8 mouse cellular contexts compared by ENCODE assay signal in genomic region chr7:29169231-29170065, GRCm38 (mm10). TPM values are rescaled to one million over a fixed set of nuclear protein-coding genes. Genes with fewer than 3 reads are reported as not detected.
DNase-seq lines count a peak whose midpoint lies in the region; ATAC-seq lines count a peak whose summit lies in the region.

No protein-coding gene starts in this region.

- H3K27ac ChIP-seq in hindbrain, embryonic 14.5 days = peak overlapping the region; percentile 72

- WGBS in hindbrain, embryonic 14.5 days = 1% methylated on average over 33 of the region's 39 CpGs

- peak; percentile 81 for ATAC-seq in hindbrain, embryonic 14.5 days (ENCODE audit: low FRiP score)
- no peak for ATAC-seq in erythroid progenitor cell, adult 5-6 weeks (replicated peaks; ENCODE audit: low FRiP score, poor library complexity, severe bottlenecking)

- H3K4me1 ChIP-seq in hindbrain, embryonic 14.5 days (replicated peaks; ENCODE audit: control insufficient read depth, insufficient read depth, low read length) = peaks cover 22% of the 10 kb centered on the region

- H3K4me2 ChIP-seq in hindbrain, embryonic 14.5 days (replicated peaks) = peak overlapping the region; percentile 57

- peak overlapping the region; percentile 47 for H3K4me3 ChIP-seq in hindbrain, embryonic 14.5 days (replicated peaks; ENCODE audit: low read length)

- peaks cover 31% of the 10 kb centered on the region for H3K36me3 ChIP-seq in hindbrain, embryonic 14.5 days (replicated peaks; ENCODE audit: control insufficient read depth, insufficient read depth)

- no peaks in the 10 kb centered on the region for H3K9me3 ChIP-seq in hindbrain, embryonic 14.5 days (ENCODE audit: control insufficient read depth, low read length)

- DNase-seq in adrenal gland, adult 2 months = peak; percentile 90
- DNase-seq in cerebellum, postnatal 36 days = peak; percentile 81 to 82
- DNase-seq in gastrocnemius, adult 18-20 months (ENCODE audit: low spot score) = peak; percentile 82
- peak; percentile 80 for DNase-seq in hindbrain, embryonic 14.5 days (ENCODE audit: low spot score)
- DNase-seq in layer of hippocampus, postnatal 36 days = peak; percentile 80 to 81
- DNase-seq in lung, postnatal 14 days = peak; percentile 70
- peak; percentile 87 for DNase-seq in retina, postnatal 1 day

- H3K9ac ChIP-seq in hindbrain, embryonic 14.5 days = peak overlapping the region; percentile 57

- H3K27me3 ChIP-seq in hindbrain, embryonic 14.5 days (ENCODE audit: control insufficient read depth, insufficient read depth, low read length) = peaks cover 40% of the 10 kb centered on the region

RNA-seq across cellular contexts. Expression of gene Ggn, which starts 0.6 kb away (rescaled TPM):
- total RNA-seq in adrenal gland, adult 2 months (2021) = 1 to 10 TPM; 1.1 to 1.7 TPM
- 3.0 and 3.8 TPM in 2 replicates for polyA plus RNA-seq in adrenal gland, adult 2 months (2012; rRNA removed)
- under 1 TPM; 0.27 to 0.33 TPM for total RNA-seq in gastrocnemius, adult 18-20 months (2021)
- 0.36 and 1.0 TPM in 2 replicates for polyA plus RNA-seq in hindbrain, embryonic 14.5 days (2014; fragmentation: Nextera tagmentation; extraction: Ambion mirVana)
- total RNA-seq in layer of hippocampus, postnatal 36 days (2021) = under 1 TPM; 0.76 to 0.77 TPM
- total RNA-seq in erythroid progenitor cell, adult 5-6 weeks (2015; ENCODE audit: low replicate concordance) = not detected in 2 replicates
- total RNA-seq in erythroid progenitor cell, adult 5-6 weeks (2017; ENCODE audit: low replicate concordance) = not detected in 2 replicates

RNA-seq across cellular contexts. Expression of gene Spred3, which starts 0.8 kb away (rescaled TPM):
- 1 to 10 TPM; 5.2 to 7.4 TPM for total RNA-seq in adrenal gland, adult 2 months (2021)
- polyA plus RNA-seq in adrenal gland, adult 2 months (2012; rRNA removed) = 14.4 and 18.0 TPM in 2 replicates
- total RNA-seq in gastrocnemius, adult 18-20 months (2021) = 1 to 10 TPM; 1.9 to 3.1 TPM
- 10.3 and 10.5 TPM in 2 replicates for polyA plus RNA-seq in hindbrain, embryonic 14.5 days (2014; fragmentation: Nextera tagmentation; extraction: Ambion mirVana)
- 10 to 100 TPM; 45.3 to 51.0 TPM for total RNA-seq in layer of hippocampus, postnatal 36 days (2021)
- total RNA-seq in erythroid progenitor cell, adult 5-6 weeks (2015; ENCODE audit: low replicate concordance) = 0.72 and 3.4 TPM in 2 replicates
- 1.3 and 3.0 TPM in 2 replicates for total RNA-seq in erythroid progenitor cell, adult 5-6 weeks (2017; ENCODE audit: low replicate concordance)

RNA-seq across cellular contexts. Expression of gene Psmd8, which starts 11.1 kb away (rescaled TPM):
- 100 to 1,000 TPM; 194 to 223 TPM for total RNA-seq in adrenal gland, adult 2 months (2021)
- polyA plus RNA-seq in adrenal gland, adult 2 months (2012; rRNA removed) = 102 and 114 TPM in 2 replicates
- 100 to 1,000 TPM; 202 to 256 TPM for total RNA-seq in gastrocnemius, adult 18-20 months (2021)
- 295 and 302 TPM in 2 replicates for polyA plus RNA-seq in hindbrain, embryonic 14.5 days (2014; fragmentation: Nextera tagmentation; extraction: Ambion mirVana)
- 100 to 1,000 TPM; 136 to 154 TPM for total RNA-seq in layer of hippocampus, postnatal 36 days (2021)
- 85.4 and 103 TPM in 2 replicates for total RNA-seq in erythroid progenitor cell, adult 5-6 weeks (2015; ENCODE audit: low replicate concordance)
- total RNA-seq in erythroid progenitor cell, adult 5-6 weeks (2017; ENCODE audit: low replicate concordance) = 66.3 and 68.3 TPM in 2 replicates

RNA-seq across cellular contexts. Expression of gene Fam98c, which starts 13.4 kb away (rescaled TPM):
- total RNA-seq in adrenal gland, adult 2 months (2021) = 10 to 100 TPM in 1 of 2 experiments, 1 to 10 TPM in 1; 9.7 to 12.1 TPM
- polyA plus RNA-seq in adrenal gland, adult 2 months (2012; rRNA removed) = 35.2 and 43.4 TPM in 2 replicates
- 1 to 10 TPM; 9.1 to 9.4 TPM for total RNA-seq in gastrocnemius, adult 18-20 months (2021)
- polyA plus RNA-seq in hindbrain, embryonic 14.5 days (2014; fragmentation: Nextera tagmentation; extraction: Ambion mirVana) = 25.8 and 32.8 TPM in 2 replicates
- 10 to 100 TPM; 30.0 to 32.1 TPM for total RNA-seq in layer of hippocampus, postnatal 36 days (2021)
- 6.3 and 13.3 TPM in 2 replicates for total RNA-seq in erythroid progenitor cell, adult 5-6 weeks (2015; ENCODE audit: low replicate concordance)
- total RNA-seq in erythroid progenitor cell, adult 5-6 weeks (2017; ENCODE audit: low replicate concordance) = 2.2 and 2.7 TPM in 2 replicates

RNA-seq across cellular contexts. Expression of gene Rasgrp4, which starts 34.8 kb away (rescaled TPM):
- 1 to 10 TPM; 1.2 to 1.5 TPM for total RNA-seq in adrenal gland, adult 2 months (2021)
- 3.2 and 3.9 TPM in 2 replicates for polyA plus RNA-seq in adrenal gland, adult 2 months (2012; rRNA removed)
- total RNA-seq in gastrocnemius, adult 18-20 months (2021) = under 1 TPM; 0.52 to 0.62 TPM
- polyA plus RNA-seq in hindbrain, embryonic 14.5 days (2014; fragmentation: Nextera tagmentation; extraction: Ambion mirVana) = 0.91 and 1.1 TPM in 2 replicates
- total RNA-seq in layer of hippocampus, postnatal 36 days (2021) = 1 to 10 TPM; 1.1 to 1.7 TPM
- total RNA-seq in erythroid progenitor cell, adult 5-6 weeks (2015; ENCODE audit: low replicate concordance) = 3.4 and 7.2 TPM in 2 replicates
- total RNA-seq in erythroid progenitor cell, adult 5-6 weeks (2017; ENCODE audit: low replicate concordance) = 1.9 and 3.5 TPM in 2 replicates

Comparison
In these comparisons a context has a peak if more than half of its experiments do, and no peak if none do; other contexts are left out.
1. RNA of gene Spred3, which starts 0.8 kb away (total RNA-seq): 45.3 to 51.0 TPM in layer of hippocampus, postnatal 36 days; 5.2 to 7.4 TPM in adrenal gland, adult 2 months, 0.72 to 3.4 TPM in erythroid progenitor cell, adult 5-6 weeks and 1.9 to 3.1 TPM in gastrocnemius, adult 18-20 months; every median in the first group is over 4 times any median in the second.
2. Peak in every context shown above with its lines, with median percentiles within 50 percentile points of each other: DNase-seq.